Mouse (Mus musculus) kidney, adult 2 months (tissue): ENCODE measurements around the gene Clasp2.

ENCODE experiments used
- CTCF ChIP-seq: fragments of 200-500 bp; conservative IDR thresholded peaks from 2 replicates; pipeline ENCODE4 v1.5.1; 2011; ENCODE audit warnings: low read depth, mild to moderate bottlenecking, control low read depth, low read length, moderate library complexity, mixed read lengths; ENCODE audit not compliant: insufficient read depth, insufficient read length
- POLR2A ChIP-seq: fragments of 200-500 bp; IDR thresholded peaks from one replicate; pipeline ENCODE4 v1.6.1; 2011; ENCODE audit warnings: low read depth, low read length, control low read depth

- TF ChIP-seq CTCF: no peak
- no peak for TF ChIP-seq POLR2A
Observed at GRCm38 (mm10) chr9:113859420-113859819, 118.1 kb downstream of the Clasp2 start.
